Mouse (Mus musculus) right cerebral cortex, postnatal 4 days (tissue): ENCODE data around the gene Sema4g.

ENCODE experiments used
- DNase-seq: peaks from one replicate; pipeline ENCODE4 v3.0.0-alpha.2; 2022

The Sema4g gene

DNA sequence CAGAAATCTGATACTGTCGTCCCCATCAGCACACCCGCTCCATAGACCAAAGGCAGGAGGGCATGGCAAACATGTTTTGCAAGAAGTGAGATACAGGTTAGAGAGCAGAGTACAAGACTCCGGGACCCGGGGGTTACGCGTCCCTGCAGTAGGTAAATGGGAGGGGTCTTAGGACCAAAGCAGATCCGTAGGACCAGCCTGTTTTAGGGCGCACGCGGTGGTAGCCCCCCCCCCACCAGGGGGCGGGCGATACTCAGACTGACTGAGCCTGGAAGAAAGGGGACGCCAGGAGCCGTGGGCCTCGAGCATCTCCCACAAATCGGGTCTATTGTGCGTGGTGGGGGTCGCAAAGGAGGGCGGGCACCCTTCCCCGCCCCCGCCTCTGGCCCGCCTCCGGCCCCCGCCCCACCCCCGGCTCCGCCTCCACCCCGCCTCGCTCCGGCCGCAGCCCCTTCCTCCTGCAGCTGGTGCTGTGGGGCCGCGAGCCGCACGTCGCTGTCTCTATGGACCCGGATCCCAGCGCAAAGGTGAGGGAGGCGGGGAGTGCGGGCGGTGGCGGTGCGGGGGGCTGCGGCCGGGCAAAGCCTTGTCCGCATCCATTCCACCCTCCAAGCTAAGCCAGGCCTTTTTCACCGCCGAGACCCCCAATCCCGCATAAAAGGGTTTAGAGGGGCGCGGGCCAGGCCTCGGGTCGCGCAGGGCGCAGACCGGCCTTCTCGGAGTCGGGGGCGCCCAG lies at the start of gene Sema4g:
Gene Sema4g, plus strand, starts transcription at position 271 of the 736 bp plus-strand sequence.
- peak; percentile 79 for DNase-seq

DNA sequence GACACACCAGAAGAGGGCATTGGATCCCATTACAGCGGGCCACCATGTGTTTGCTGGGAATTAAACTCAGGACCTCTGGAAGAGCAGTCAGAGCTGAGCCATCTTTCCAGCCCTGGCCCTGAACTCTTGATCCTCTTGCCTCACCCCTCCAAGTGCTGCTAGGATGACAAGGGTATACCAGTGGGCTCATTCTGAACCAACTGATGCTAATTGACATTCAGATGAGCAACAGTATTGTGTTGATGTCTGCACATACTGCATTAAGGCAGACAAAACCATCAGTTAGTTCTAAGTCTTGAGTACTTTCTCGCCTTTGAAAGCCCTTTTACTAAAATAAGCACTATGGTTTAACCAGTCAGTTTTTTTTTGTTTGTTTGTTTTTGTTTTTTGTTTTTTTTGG lies 29.3 kb upstream of the Sema4g start:
- DNase-seq = no peak

DNA sequence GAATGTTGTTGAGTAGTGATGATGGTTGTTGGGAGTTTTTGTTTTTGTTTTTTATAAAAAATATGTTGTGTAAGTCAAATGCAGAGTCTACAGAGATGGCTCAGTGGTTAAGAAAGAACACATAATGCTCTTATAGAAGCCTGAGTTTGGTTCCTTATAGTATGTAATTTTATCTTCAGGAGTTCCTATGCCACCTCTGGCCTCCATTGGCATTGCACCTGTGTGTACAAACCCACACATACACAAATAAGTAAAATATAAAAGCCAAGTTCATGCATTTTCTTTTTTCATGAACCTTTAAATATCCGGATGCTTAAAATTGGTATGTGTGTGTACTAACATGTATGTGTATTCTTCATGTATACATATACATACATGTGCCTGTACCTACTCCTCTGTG lies 22.9 kb upstream of the Sema4g start:
- DNase-seq = no peak

DNA sequence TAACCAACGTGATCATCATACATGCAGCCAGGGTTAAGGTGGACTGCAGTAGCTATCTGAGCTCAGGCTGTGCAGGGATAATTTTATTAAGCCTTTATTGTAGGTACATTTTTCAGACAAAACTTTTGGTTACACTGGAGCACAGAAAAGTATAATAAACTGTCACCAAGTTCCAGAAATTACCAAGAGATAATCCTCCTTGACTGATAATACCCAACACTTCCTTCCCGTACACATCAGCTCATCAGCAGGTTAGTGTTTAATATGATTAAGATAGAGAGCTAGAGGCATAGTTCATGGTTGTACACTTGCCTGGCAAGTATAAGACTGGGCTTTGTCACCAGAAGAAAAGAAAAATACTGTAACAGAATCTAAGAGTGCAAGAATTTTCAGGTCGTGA lies 20.6 kb upstream of the Sema4g start:
- DNase-seq = no peak

DNA sequence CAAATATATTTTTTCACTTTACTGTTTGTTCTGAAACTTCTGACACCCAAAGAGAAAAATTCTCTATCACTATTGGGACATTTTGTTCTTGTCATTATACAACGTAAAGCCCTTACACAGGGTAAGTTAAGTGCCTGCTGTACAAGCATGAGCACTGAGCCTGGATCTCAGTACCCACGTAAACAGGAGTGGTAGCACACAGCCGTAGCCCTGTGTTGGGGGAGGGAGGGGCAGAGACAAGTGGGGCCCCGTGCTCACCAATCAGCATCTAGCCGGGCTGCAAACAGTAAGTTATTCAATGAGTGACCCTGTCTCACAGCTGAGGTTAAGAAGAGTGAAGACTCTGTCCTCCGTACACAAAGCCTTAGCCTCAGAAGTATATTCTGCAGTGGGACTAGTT lies 12.3 kb upstream of the Sema4g start:
- no peak for DNase-seq

DNA sequence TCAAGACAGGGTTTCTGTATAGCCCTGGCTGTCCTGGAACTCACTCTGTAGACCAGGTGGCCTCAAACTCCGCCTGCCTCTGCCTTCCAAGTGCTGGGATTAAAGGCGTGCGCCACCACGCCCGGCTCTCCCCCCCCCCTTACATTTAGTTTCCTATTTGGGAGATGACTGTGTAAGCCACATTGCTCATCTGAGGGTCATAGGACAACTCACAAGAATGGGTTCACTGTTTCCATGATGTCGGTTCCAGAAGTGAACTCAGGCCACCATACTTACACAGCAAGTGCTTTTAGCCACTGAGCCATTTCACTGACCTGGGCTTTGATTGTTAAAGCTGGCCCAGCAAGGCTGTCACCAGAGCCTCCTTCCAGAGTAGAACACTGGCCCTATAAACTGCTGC lies 11.8 kb upstream of the Sema4g start:
- no peak for DNase-seq

DNA sequence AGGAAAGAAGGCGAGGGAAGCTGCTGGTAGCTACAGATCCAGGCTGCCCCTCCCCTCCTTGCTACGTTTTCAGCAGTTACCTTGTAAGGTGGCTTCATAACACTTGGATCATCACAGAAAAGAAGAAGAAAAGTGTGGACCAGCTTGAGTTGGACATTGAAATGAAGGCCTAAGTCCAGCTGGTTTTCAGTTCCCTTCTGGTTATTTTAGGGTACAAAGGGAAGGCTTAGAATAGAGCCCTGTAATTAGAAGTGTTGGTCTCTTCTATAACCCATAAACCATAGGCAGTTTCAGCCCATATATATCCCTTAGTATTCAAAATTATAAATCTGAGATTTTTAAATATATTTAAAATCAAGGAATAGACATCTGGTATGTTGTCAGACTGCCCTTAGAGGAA lies 8.1 kb upstream of the Sema4g start:
- DNase-seq = no peak

DNA sequence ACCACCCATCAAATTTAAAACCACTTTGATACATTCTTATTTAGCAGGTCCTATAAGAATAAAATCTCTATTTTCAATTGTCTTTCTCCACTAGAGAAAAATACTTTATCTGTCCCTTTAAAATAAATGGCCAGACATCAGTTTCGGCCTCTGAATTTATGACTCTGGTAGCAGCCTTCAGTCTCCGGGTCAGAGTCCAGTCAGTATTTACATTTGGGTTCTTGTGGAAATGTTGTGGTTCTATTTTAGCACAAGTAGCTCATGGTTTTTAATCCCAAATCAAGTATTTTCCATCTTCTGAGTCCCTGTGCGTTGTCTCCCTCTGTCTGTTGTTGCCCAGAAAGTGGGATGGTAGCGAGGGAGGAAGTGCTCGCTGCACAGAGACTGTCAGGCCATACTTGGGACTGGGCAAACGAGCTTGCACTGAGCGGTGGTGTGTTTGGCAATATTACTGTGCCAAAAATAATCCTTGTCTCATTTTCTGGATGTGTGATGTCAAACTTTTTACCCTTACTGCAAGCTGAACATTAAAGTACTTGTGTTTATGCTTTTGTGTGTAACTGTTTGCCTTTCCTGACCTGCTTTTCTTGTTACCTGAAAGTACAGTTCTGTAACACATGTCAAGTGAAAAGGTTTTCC lies 6.3 kb upstream of the Sema4g start:
- no peak for DNase-seq

DNA sequence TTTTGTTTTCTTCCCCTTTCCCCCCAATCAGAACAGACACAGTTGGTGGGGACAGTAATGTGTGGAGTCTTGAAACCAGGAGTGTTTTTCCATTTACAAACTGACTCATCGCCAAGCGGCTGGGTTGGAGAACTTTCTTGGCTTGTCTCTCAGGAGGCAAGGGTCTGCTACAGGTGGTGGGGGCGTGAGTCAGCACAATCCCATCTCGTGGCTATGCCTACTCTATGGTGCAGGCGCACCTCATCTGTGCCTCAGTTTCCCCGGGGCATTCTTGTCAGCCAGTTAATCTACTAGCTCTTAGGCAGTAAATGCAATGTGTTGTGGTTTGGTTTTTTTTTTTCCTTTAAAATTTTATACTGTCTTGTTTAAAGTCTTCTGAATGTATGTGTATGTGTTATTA lies 5.5 kb upstream of the Sema4g start:
- DNase-seq = no peak

DNA sequence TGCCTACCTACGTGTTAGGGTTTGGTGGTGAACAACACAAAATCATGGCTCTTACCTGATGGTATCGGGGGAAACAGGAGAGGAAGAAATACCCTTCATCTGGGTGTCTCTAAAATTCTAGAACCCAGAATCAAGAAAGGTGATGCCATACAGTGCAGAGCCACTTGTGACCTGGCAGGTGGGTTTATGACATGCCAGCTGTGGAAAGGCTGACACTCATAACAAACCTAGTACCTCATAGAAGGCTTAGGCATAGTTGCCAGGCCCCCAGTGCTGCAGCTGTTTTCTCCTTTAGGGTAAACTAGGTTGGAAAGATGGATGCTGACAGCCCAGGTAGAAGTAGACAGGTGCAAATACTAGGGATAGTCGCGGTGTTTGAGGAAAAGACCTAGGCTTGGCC lies 4.5 kb upstream of the Sema4g start:
- DNase-seq = no peak

DNA sequence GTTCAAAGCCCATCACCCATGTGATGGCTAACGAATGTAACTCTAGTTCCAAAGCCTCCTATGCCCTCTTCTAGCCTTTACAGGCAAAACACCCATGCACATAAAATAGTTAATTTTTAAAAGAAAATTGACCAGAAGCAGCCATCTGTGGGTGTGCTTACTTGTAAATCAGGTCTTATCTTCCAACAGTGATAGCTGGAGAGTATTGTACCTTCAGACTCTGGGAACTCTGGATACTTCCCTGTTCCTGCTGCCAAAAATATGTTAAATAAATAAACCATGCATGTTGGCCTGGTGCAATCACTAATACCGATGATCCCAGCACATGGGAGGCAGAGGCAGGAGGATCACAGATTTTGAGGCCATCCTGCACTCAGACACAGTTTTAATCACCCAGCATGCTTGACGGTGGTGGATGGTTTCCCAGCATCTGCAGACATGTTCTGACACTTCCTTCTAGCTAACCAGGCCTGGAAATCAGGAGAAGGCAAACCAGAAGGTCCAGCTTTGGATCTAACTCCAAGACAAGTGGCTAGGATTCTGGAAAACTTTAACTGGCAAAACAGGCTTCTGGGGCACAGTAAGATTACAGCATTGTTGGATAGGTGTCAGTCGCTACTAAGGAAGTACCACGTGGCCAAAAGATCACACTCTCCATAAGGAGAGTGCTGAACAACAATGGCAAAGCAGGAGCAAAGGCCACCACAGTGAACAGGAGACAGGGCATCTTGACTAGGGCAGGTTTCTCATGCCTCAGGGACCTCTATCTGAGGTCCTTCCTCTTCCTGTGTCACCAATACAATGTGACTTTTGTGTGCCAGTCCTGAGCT lies 3.5 kb upstream of the Sema4g start:
- no peak for DNase-seq

DNA sequence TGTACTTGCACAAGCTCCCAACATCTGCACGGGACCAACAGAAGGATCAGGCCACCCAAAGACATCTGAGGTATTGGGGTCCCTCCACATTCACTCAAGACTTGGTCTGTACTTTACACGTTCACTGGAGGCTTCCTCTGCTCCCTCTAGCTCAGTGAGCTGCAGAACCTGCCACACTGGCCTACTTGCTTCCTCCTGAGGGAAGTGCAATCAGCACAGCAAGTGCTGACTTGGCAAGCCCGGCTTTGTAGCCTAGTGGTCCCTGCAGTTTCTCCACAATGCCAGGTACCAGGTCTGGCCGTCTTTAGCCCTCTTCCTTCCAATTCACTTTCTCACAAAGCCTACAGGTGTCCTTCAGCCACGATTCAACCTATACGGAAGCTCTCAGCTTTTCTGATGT lies 1.9 kb upstream of the Sema4g start:
- no peak for DNase-seq

DNA sequence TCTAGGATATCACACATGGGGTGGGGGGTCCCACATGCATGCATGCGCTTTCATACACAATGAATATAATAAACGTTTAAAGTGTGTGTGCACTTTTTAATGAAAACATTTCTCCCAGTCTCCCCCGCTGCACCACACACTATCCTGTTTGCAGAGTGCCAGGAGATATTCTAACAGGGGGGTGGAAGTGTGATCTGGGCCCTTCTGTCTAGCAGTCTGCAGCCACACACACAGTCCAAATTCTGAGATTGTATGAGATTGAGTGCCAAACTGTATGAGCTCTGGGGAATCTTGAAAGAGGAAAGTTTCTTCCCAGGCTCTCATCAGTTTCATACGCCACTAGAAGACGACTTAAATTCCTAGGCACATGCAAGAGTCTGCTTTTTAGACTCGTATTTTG lies 1.1 kb upstream of the Sema4g start:
- DNase-seq = no peak

DNA sequence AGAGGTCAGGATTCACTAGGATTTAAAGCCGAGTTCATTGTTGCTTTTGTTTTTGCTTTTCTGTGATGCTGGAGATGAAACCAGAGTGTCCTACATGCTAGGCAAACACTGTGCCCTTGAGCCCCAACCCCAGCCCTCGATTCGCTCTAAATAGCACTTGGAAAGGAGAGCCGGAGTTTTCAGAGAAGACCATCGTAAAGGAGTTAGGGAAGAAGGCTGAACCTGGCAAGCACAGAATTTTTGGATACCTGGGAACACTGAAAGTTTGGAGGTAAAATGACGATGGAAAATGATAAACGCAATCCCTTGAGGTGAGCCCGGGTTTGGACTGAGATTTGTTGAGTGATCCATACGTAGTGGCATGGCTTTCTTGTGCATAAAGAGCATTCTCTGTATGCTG lies 580 bp upstream of the Sema4g start:
- no peak for DNase-seq

DNA sequence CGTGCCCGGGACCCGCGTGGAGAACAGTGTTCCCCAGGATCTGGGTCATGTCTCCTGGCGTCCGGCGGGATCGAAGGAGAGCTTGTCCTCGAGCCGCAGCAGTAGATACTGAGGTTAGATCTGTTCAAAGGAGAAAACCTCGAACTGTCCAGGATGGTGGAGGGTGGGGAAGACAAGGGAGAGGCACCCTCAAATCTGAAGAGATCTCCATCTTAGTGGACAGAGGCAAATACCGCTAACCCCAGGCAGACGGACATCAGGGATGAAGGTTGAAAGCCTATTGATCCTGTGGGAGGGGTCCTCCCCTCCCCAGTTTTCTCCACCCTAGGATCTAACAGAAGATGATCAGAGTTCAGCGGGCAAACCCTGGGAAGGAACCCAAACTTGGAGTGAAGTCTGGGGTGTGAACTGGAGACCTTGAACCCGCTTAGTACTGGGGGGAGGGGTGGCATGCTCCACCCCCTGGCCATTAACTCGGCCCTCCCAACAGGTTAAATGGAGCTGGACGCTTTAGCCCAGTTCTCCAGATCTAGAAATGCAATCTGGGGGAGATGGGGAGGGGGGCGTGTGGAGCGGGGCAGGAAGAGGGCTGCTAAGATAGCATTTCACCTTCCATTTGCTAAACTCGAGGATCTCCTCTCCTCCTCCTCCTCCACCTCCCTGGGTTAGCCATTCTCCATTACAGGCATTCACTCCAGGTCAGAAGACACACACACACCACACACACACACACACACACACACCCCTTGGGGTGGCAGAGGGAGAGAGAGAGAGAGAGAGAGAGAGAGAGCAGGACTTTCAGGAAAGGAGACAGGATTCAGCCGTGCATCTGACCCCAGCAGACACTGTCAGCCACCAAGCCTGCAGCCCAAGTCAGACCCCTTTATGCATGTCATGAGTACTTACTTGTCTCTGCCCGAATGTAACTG lies 930 bp downstream of the Sema4g start:
- DNase-seq = no peak

DNA sequence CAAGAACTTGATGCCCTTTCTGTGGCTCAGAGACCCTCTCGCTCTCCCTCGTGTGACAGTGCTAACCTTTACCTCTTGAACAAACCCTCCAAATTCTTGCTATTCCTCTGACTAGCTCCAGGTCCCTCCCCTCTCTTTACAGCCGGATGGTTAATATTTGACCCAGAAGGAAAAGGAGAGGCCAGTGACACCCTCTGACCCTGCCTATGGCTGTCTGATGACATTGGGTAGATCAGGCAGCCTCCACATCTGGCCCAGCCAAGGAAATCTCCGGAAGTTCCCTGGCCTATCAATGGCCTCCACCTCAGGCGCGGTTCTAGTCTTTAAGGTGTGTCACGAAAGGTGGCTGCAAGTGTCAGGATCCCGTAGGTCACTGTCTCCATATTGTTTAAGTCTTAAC lies 2.1 kb downstream of the Sema4g start:
- no peak for DNase-seq

DNA sequence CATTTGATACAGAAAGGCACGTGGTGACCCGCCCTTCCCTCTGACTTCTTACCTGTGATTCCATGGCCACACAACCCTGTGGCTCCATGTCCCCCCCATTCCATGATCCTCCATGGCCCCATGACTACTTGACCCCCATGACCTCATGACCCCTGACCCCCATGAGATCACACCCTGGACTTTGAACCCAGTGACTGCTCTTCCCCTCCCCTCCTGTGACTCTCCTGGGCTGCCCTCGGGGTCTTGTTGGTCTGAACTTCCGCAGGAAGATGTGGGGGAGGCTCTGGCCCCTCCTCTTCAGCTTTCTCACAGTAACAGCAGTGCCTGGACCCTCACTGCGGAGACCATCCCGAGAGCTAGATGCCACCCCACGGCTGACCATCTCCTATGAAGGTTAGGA lies 3.3 kb downstream of the Sema4g start:
- DNase-seq = no peak

DNA sequence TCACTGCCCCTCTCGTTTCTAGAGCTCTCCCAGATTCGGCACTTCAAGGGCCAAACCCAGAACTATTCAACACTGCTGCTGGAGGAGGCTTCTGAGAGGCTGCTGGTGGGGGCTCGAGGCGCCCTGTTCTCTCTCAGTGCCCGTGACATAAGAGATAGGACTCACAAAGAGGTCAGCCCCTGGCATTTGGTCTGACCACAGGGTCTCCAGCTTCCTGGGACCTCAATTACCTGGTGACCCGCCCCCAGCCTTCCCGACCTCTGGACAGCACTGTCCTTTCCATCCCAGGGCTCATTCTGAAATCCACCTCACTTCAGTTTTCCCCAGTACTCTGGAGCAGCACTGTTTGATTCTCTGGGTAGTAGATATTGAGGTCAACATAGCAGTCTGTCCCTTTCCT lies 3.8 kb downstream of the Sema4g start:
- no peak for DNase-seq

DNA sequence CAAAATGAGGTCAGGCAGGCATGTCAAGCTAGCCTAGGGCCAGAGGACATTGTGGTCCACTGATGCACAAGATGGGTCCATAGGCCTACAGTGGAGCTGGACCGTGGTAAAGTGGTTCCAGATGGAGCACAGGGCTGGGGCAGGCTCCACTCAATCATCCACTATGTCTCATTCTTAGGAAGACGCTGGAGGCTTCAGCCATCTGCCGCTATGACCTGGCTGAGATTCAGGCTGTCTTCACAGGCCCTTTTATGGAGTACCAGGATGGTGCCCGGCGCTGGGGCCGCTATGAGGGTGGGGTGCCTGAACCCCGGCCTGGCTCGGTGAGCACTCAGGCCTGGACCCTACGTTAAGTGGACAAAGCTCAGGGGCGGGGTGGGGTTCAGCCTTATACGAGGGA lies 8.9 kb downstream of the Sema4g start:
- no peak for DNase-seq

DNA sequence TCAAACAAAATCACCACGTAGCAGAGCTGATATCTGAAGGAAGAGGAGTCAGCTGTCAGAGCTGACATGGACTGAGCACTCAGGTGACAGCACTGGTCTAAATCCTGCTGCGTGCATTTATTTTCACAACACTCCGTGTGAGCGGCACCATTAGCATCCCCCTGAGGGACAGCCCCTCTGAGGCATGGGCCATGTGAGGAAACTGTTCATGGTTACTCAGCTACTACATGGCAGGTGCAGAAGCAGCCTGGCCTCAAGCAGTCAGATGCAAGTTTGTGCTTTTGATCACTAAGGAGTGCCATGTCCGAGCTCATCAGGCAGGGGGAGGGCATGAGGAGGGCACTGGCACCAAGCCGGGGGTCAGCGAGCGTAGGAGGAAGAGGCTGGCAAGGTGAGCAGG lies 10.7 kb downstream of the Sema4g start:
- no peak for DNase-seq

DNA sequence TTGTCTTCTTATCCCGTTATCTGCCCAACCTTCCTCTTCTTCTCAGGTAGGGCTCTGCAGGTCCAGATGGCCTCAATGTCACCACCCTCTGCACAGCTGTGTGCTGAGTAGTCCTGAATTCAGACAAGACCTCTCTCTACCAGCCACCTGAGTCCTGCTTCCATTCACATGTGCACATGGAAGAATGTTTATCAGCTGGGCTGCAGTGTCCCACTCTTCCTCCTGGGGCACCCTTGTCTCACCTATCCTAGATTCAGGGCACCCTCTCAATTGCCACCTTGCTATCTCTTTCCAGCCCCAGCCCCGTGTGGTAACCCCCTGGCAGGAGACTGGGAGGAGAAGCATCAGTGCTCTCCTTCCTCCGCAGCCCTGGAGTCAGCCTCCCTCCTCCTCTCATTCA lies 13.4 kb downstream of the Sema4g start:
- no peak for DNase-seq

DNA sequence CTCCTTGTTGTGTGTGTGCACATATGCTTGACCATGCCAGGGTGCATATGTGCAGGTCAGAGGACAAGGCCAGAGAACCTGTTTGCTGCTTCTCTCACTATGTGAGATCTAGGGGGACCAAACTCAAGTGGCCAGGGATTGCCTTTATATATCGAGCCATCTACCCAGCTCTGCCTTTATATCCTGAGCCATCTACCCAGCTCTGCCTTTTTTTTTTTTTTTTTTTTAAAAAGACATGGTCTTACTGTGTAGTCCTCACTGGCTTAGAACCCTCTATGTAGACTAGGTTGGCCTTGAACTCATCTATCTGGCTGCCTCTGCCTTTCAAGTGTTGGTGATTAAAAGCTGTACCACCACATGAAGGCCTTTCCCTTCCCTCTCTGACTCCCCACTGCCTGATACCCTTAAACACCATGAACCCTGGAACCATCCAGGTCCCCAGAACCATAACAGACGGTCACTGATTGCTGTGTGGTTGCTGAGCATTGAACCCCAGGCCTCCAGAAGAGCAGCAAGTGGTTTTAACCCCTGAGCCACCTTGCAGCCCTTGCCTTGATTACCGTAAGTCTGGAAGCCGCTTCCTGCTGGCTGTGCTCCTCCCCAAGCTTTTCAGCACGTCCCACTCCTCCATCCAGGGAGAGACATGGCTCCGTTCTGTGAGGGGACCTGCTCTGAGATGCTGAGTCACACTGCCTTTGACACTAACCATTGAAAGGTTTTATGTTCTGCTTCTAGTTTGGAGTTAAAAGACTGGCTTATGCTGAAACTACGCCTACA lies 15.0 kb downstream of the Sema4g start:
- DNase-seq = no peak
